Mouse (Mus musculus) lung, postnatal 0 days (tissue): ENCODE measurements around the gene Fgfr4.

Experiments
- CTCF ChIP-seq: IDR thresholded peaks from 2 replicates; pipeline ENCODE4 v1.5.1; 2016; ENCODE audit warnings: antibody characterized with exemption, mild to moderate bottlenecking
- EP300 ChIP-seq: IDR thresholded peaks from 2 replicates; pipeline ENCODE4 v1.6.1; 2016; ENCODE audit warnings: antibody characterized with exemption, mild to moderate bottlenecking, control low read depth

DNA sequence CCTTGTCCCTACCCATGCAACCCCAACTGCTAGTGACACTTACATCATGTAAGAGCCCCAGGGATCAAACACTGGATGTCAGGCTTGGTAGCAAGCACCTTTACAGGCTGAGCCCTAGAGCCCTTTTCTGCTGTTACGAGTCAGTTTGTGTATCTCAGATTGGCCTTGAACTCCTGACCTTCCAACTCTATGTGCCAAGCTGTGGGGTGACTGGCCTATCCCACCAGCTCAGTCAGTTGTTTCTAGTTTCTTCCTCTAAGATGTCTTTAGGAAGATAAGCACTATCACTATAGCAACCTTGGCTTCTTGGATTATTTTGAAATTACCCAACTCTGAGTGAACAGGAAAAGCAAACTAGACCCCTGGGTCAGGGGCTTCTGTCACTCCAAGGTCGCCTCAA lies 49.1 kb upstream of the Fgfr4 start:
- TF ChIP-seq CTCF (no peak), EP300 (no peak)
